Mouse (Mus musculus): ENCODE data around the gene Pde11a. TPM values are rescaled to one million over a fixed set of nuclear protein-coding genes. Genes with fewer than 3 reads are reported as not detected.

The Pde11a gene
- polyA plus RNA-seq, 1 experiment from 2014 or later = 0.40 TPM

GRCm38 (mm10) chr2:76248242-76248641, 90.3 kb downstream of the Pde11a start:
- no peak overlapping the region for H3K27ac ChIP-seq (ENCODE audit: low read depth, low read length)
- DNase-seq (ENCODE audit: low spot score) (no peak), ATAC-seq (replicated peaks; ENCODE audit: low FRiP score) (no peak)
- no peaks in the 10 kb centered on the region for H3K27me3 ChIP-seq (replicated peaks; ENCODE audit: control insufficient read depth, insufficient read depth, low read length)
- H3K4me2 ChIP-seq = no peak overlapping the region
- no peak overlapping the region for H3K9ac ChIP-seq (ENCODE audit: low read depth, low read length)
- H3K4me3 ChIP-seq (ENCODE audit: low read depth, low read length) = no peak overlapping the region
- H3K4me1 ChIP-seq (replicated peaks; ENCODE audit: control insufficient read depth, insufficient read depth, low read length) = no peaks in the 10 kb centered on the region
- 78% methylated on average over 10 of the region's 10 CpGs for WGBS
- H3K9me3 ChIP-seq (ENCODE audit: control insufficient read depth, low read length) = no peaks in the 10 kb centered on the region
- H3K36me3 ChIP-seq (ENCODE audit: control insufficient read depth, insufficient read depth, low read length) = no peaks in the 10 kb centered on the region

- ATAC-seq (replicated peaks; ENCODE audit: low FRiP score) (no peak), DNase-seq (ENCODE audit: low spot score) (no peak)
- Histone ChIP-seq H3K27ac (ENCODE audit: low read depth, low read length) (no peak overlapping the region), H3K9me3 (ENCODE audit: control insufficient read depth, low read length) (no peaks in the 10 kb centered on the region), H3K4me3 (ENCODE audit: low read depth, low read length) (no peak overlapping the region), H3K27me3 (replicated peaks; ENCODE audit: control insufficient read depth, insufficient read depth, low read length) (no peaks in the 10 kb centered on the region), H3K4me2 (no peak overlapping the region), H3K36me3 (ENCODE audit: control insufficient read depth, insufficient read depth, low read length) (no peaks in the 10 kb centered on the region), H3K4me1 (replicated peaks; ENCODE audit: control insufficient read depth, insufficient read depth, low read length) (no peaks in the 10 kb centered on the region), H3K9ac (ENCODE audit: low read depth, low read length) (no peak overlapping the region)
- WGBS = 75% methylated on average over 2 of the region's 2 CpGs
These were observed 99.4 kb downstream of the Pde11a start for GRCm38 (mm10) chr2:76239175-76239574.

- no peak for ATAC-seq (replicated peaks; ENCODE audit: low FRiP score)
- no peaks in the 10 kb centered on the region for H3K4me1 ChIP-seq (replicated peaks; ENCODE audit: control insufficient read depth, insufficient read depth, low read length)
- 58% methylated on average over 3 of the region's 3 CpGs for WGBS
These were observed 100.1 kb downstream of the Pde11a start for GRCm38 (mm10) chr2:76238496-76238895.

GRCm38 (mm10) chr2:76237638-76238420, 100.7 kb downstream of the Pde11a start:
- ATAC-seq (replicated peaks; ENCODE audit: low FRiP score) (no peak), DNase-seq (ENCODE audit: low spot score) (no peak)
- H3K27ac ChIP-seq (ENCODE audit: low read depth, low read length) = no peak overlapping the region
- H3K9me3 ChIP-seq (ENCODE audit: control insufficient read depth, low read length) = no peaks in the 10 kb centered on the region
- H3K27me3 ChIP-seq (replicated peaks; ENCODE audit: control insufficient read depth, insufficient read depth, low read length) = no peaks in the 10 kb centered on the region
- no peak overlapping the region for H3K4me3 ChIP-seq (ENCODE audit: low read depth, low read length)
- H3K4me2 ChIP-seq = no peak overlapping the region
- H3K4me1 ChIP-seq (replicated peaks; ENCODE audit: control insufficient read depth, insufficient read depth, low read length) = no peaks in the 10 kb centered on the region
- 60% methylated on average over 10 of the region's 10 CpGs for WGBS
- H3K9ac ChIP-seq (ENCODE audit: low read depth, low read length) = no peak overlapping the region
- no peaks in the 10 kb centered on the region for H3K36me3 ChIP-seq (ENCODE audit: control insufficient read depth, insufficient read depth, low read length)

More at GRCm38 (mm10) chr2:76238496-76238895, 100.1 kb downstream of the Pde11a start:
- Histone ChIP-seq H3K36me3 (ENCODE audit: control insufficient read depth, insufficient read depth, low read length) (no peaks in the 10 kb centered on the region), H3K9ac (ENCODE audit: low read depth, low read length) (no peak overlapping the region), H3K9me3 (ENCODE audit: control insufficient read depth, low read length) (no peaks in the 10 kb centered on the region), H3K4me3 (ENCODE audit: low read depth, low read length) (no peak overlapping the region), H3K4me2 (no peak overlapping the region), H3K27ac (ENCODE audit: low read depth, low read length) (no peak overlapping the region), H3K27me3 (replicated peaks; ENCODE audit: control insufficient read depth, insufficient read depth, low read length) (no peaks in the 10 kb centered on the region)
- no peak for DNase-seq (ENCODE audit: low spot score)

- Histone ChIP-seq H3K27ac (ENCODE audit: low read depth, low read length) (no peak overlapping the region), H3K36me3 (ENCODE audit: control insufficient read depth, insufficient read depth, low read length) (no peaks in the 10 kb centered on the region), H3K4me1 (replicated peaks; ENCODE audit: control insufficient read depth, insufficient read depth, low read length) (no peaks in the 10 kb centered on the region), H3K4me3 (ENCODE audit: low read depth, low read length) (no peak overlapping the region), H3K9ac (ENCODE audit: low read depth, low read length) (no peak overlapping the region), H3K4me2 (no peak overlapping the region), H3K27me3 (replicated peaks; ENCODE audit: control insufficient read depth, insufficient read depth, low read length) (no peaks in the 10 kb centered on the region), H3K9me3 (ENCODE audit: control insufficient read depth, low read length) (no peaks in the 10 kb centered on the region)
- no peak for ATAC-seq (replicated peaks; ENCODE audit: low FRiP score)
- no peak for DNase-seq (ENCODE audit: low spot score)
- WGBS = 55% methylated on average over 6 of the region's 6 CpGs
These were observed 118.0 kb downstream of the Pde11a start for GRCm38 (mm10) chr2:76220364-76221108.

- DNase-seq (ENCODE audit: low spot score) = no peak
- Histone ChIP-seq H3K4me1 (replicated peaks; ENCODE audit: control insufficient read depth, insufficient read depth, low read length) (no peaks in the 10 kb centered on the region), H3K9me3 (ENCODE audit: control insufficient read depth, low read length) (no peaks in the 10 kb centered on the region), H3K27me3 (replicated peaks; ENCODE audit: control insufficient read depth, insufficient read depth, low read length) (no peaks in the 10 kb centered on the region), H3K4me3 (ENCODE audit: low read depth, low read length) (no peak overlapping the region), H3K9ac (ENCODE audit: low read depth, low read length) (no peak overlapping the region), H3K4me2 (no peak overlapping the region), H3K36me3 (ENCODE audit: control insufficient read depth, insufficient read depth, low read length) (no peaks in the 10 kb centered on the region), H3K27ac (ENCODE audit: low read depth, low read length) (no peak overlapping the region)
- WGBS = 64% methylated on average over 6 of the region's 6 CpGs
- no peak for ATAC-seq (replicated peaks; ENCODE audit: low FRiP score)
These were observed 119.0 kb downstream of the Pde11a start for GRCm38 (mm10) chr2:76219540-76219939.

- no peak overlapping the region for H3K9ac ChIP-seq (ENCODE audit: low read depth, low read length)
- no peaks in the 10 kb centered on the region for H3K27me3 ChIP-seq (replicated peaks; ENCODE audit: control insufficient read depth, insufficient read depth, low read length)
- no peak overlapping the region for H3K4me3 ChIP-seq (ENCODE audit: low read depth, low read length)
- 70% methylated on average over 7 of the region's 7 CpGs for WGBS
- ATAC-seq (replicated peaks; ENCODE audit: low FRiP score) (no peak), DNase-seq (ENCODE audit: low spot score) (no peak)
- H3K9me3 ChIP-seq (ENCODE audit: control insufficient read depth, low read length) = no peaks in the 10 kb centered on the region
- no peaks in the 10 kb centered on the region for H3K36me3 ChIP-seq (ENCODE audit: control insufficient read depth, insufficient read depth, low read length)
- H3K4me2 ChIP-seq = no peak overlapping the region
- no peak overlapping the region for H3K27ac ChIP-seq (ENCODE audit: low read depth, low read length)
- H3K4me1 ChIP-seq (replicated peaks; ENCODE audit: control insufficient read depth, insufficient read depth, low read length) = no peaks in the 10 kb centered on the region; the same call in 1 of the 2 replicates
These were observed 122.4 kb downstream of the Pde11a start for GRCm38 (mm10) chr2:76216146-76216545.

- DNase-seq (ENCODE audit: low spot score) = no peak
- no peaks in the 10 kb centered on the region for H3K27me3 ChIP-seq (replicated peaks; ENCODE audit: control insufficient read depth, insufficient read depth, low read length)
- no peak overlapping the region for H3K4me3 ChIP-seq (ENCODE audit: low read depth, low read length)
- ATAC-seq (replicated peaks; ENCODE audit: low FRiP score) = no peak
- H3K4me2 ChIP-seq = no peak overlapping the region
- 68% methylated on average over 9 of the region's 9 CpGs for WGBS
- no peaks in the 10 kb centered on the region; the same call in 1 of the 2 replicates for H3K4me1 ChIP-seq (replicated peaks; ENCODE audit: control insufficient read depth, insufficient read depth, low read length)
- no peak overlapping the region for H3K9ac ChIP-seq (ENCODE audit: low read depth, low read length)
- H3K36me3 ChIP-seq (ENCODE audit: control insufficient read depth, insufficient read depth, low read length) = no peaks in the 10 kb centered on the region
- H3K27ac ChIP-seq (ENCODE audit: low read depth, low read length) = no peak overlapping the region
- H3K9me3 ChIP-seq (ENCODE audit: control insufficient read depth, low read length) = no peaks in the 10 kb centered on the region
These were observed 123.4 kb downstream of the Pde11a start for GRCm38 (mm10) chr2:76215219-76215618.
